Mouse (Mus musculus) Patski (cell line): ENCODE measurements around the gene Ube2e1. TPM values are rescaled to one million over a fixed set of nuclear protein-coding genes. Genes with fewer than 3 reads are reported as not detected.

Source experiments
- ATAC-seq: fragments of 100-300 bp; one replicate; pipeline ENCODE4 v1.8.0; 2021
- CTCF ChIA-PET: fragments of 350-600 bp; sonication (Branson Sonifier 250); formaldehyde crosslinking; loops from one replicate; lab custom pipeline; 2022; ENCODE audit warnings: inconsistent platforms; lab: Charles Lee
- POLR2A ChIA-PET: fragments of 350-600 bp; sonication (Branson Sonifier 250); formaldehyde crosslinking; loops from one replicate; lab custom pipeline; 2022; ENCODE audit warnings: antibody characterized with exemption, inconsistent platforms; lab: Charles Lee
- DNase-seq: peaks from one replicate; pipeline ENCODE4 v3.0.0-alpha.2; 2011; ENCODE audit warnings: low read depth, low spot score
- H3K27me3 ChIP-seq: fragments of 371-371 bp; one replicate; pipeline ENCODE4 v1.5.1; 2021
- CTCF ChIP-seq: fragments of 100-300 bp; IDR thresholded peaks from one replicate; pipeline ENCODE4 v1.5.1; 2021
- in situ Hi-C: fragments of 300-500 bp; cut with MboI; formaldehyde crosslinking; loops from 3 replicates; pipeline ENCODE4 v1.11.1; 2018; ENCODE audit warnings: low pct_unique_long_range_greater_than_20kb, mixed read lengths
- polyA plus RNA-seq: library from polyadenylated mRNA; unstranded; gene quantifications from one replicate; pipeline ENCODE4 v1.2.3, GENCODE M21; 2021

The Ube2e1 gene
- 124 TPM for polyA plus RNA-seq

GRCm38 (mm10) chr14:18331693-18332131 lies at the start of gene Ube2e1:
Gene Ube2e1 (minus strand): TSS chr14:18331859.
- H3K27me3 ChIP-seq, result no peaks in the 10 kb centered on the region
- ATAC-seq, result peak; percentile 93
- ChIA-PET CTCF (no interaction called here), POLR2A (no interaction called here)
- DNase-seq, result no peak
- no peak for TF ChIP-seq CTCF
- in situ Hi-C loops, result loop anchor here (5.0 kb wide), 1 partner anchor 49 kb away; no protein-coding TSS in a partner anchor

GRCm38 (mm10) chr14:18379841-18380240 lies 48.2 kb upstream of the Ube2e1 start:
- ChIA-PET POLR2A (no interaction called here), CTCF (no interaction called here)
- ATAC-seq (no peak), DNase-seq (no peak)
- no peak for TF ChIP-seq CTCF
- H3K27me3 ChIP-seq, result no peaks in the 10 kb centered on the region
- in situ Hi-C loops, result loop anchor here (25.0 kb wide), 1 partner anchor 632 kb away; no protein-coding TSS in a partner anchor

DNA sequence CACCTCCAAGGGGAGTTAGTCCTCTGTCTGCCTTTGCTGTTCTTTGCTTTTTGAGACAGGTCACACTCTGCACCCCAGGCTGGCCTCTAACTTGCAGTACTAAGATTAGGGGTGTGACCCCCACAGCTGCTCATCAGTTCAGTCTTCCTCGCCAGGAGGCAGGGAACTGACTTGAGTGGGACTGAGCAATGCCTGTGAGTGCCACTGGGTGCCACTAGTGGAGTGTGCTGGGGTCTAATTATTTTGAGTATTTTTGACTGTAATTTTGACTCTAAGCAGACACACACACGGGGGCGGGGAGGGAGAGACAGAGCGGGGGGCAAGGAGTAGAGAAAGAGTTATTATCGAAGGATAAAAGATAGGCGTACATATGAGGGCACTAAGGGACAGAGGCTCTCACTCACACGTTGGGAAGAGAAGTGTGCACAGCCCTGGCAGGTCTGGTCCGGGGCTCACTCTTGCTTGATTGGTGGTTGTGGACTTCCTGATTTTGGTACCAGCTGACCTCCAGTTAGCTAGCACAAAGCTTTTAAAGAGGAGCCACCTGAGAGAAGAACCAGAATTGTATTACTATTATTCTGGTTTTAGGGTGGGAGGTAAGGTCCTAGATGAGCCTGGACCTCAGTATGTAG lies 46.4 kb upstream of the Ube2e1 start:
- DNase-seq (no peak), ATAC-seq (no peak)
- CTCF ChIA-PET, result interaction anchor here (0.8 to 3.4 kb wide), 3 partner anchors 9 to 18 kb away, joined by 3 to 11 read pairs (median 4); no protein-coding TSS in a partner anchor
- in situ Hi-C loops, result loop anchor here (25.0 kb wide), 1 partner anchor 634 kb away; no protein-coding TSS in a partner anchor
- peak; percentile 53 for TF ChIP-seq CTCF
- POLR2A ChIA-PET, result no interaction called here
- no peaks in the 10 kb centered on the region for H3K27me3 ChIP-seq

DNA sequence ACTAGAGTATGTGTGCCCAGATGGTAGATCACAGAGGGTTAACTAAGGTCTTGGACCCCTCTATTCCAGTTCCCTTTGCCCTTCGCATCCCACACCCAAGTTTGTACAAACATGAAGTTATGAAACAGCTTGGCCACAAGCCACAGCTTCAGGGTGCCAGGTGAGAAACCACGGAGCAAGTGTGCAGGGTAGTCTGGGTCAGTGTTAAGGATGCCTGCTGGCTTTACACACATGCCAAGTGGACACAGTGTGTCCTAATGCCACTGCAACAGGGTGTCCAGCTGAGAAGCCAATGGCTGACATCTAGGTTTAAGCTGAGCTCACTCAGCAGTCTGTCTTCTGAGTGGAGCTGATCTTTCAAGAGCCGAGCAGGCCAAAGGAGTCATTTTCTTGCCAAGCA lies 44.5 kb upstream of the Ube2e1 start:
- no peak for DNase-seq
- H3K27me3 ChIP-seq, result no peaks in the 10 kb centered on the region
- ATAC-seq, result no peak
- in situ Hi-C loops, result loop anchor here (25.0 kb wide), 1 partner anchor 636 kb away; no protein-coding TSS in a partner anchor
- ChIA-PET POLR2A (no interaction called here), CTCF (interaction anchor here (1.0 to 3.4 kb wide), 2 partner anchors 9 to 12 kb away, joined by 3 to 11 read pairs; no protein-coding TSS in a partner anchor)
- no peak for TF ChIP-seq CTCF

DNA sequence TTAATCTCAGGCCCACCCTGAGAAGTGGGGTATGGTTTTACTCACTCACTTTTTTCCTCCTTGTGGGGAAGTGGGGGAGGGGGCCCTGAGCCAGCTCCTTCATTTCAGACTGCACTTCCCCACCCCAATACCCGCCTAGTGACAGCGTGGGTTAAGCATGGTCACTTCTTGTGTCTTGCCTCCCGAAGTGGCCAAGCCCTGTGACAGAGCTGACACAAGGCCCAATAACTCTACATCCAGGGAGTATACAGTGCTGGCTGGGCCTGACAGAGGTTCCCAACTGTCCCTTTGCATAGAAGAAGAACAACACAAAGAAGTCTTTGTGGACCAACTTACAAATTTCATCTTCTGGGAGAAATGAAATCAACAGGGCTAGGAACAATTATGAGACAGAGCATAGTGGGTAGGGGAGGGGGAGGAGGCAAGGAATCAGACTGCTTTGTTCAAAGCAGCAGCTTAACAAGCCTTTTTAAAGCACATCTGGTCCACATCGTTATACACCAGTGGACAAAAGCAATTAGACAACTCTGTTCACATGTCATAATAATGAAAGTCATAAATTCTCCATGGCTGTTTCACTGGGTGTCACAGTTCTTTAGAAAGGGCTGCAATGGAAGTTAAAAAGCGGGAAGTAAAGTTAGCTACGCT lies 42.2 kb upstream of the Ube2e1 start:
- CTCF ChIA-PET, result interaction anchor here (1.0 kb wide), 1 partner anchor 17 kb away, joined by 3 read pairs; no protein-coding TSS in a partner anchor
- H3K27me3 ChIP-seq, result no peaks in the 10 kb centered on the region
- in situ Hi-C loops, result no loop called here
- DNase-seq (no peak), ATAC-seq (no peak)
- no peak for TF ChIP-seq CTCF
- POLR2A ChIA-PET, result no interaction called here

GRCm38 (mm10) chr14:18372761-18373610 lies 41.3 kb upstream of the Ube2e1 start:
- ATAC-seq (no peak), DNase-seq (no peak)
- TF ChIP-seq CTCF, result no peak
- in situ Hi-C loops, result no loop called here
- ChIA-PET POLR2A (no interaction called here), CTCF (no interaction called here)
- H3K27me3 ChIP-seq, result no peaks in the 10 kb centered on the region

DNA sequence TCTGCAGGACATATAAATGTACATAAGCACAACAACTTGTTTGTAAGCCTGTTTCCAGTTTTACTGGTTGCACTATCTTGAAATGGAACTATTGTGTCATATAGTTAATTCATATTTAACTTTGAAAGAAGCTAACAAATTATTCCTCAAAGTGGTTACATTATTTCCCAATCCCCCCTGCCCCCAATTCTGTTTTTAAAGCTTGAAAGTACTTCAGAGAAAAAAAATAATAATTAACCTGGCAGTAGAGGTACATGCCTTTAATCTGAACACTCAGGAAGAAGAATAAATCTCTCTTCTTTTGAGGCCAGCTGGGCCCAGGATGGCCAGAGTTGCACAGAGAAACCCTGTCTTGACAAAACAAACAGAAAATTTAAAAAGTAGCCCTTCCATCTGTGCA lies 37.4 kb upstream of the Ube2e1 start:
- POLR2A ChIA-PET, result interaction anchor here (1.0 kb wide), 1 partner anchor 11 kb away, joined by 5 read pairs; no protein-coding TSS in a partner anchor
- ATAC-seq (no peak), DNase-seq (no peak)
- CTCF ChIA-PET, result interaction anchor here (1.3 kb wide), 1 partner anchor 12 kb away, joined by 3 read pairs; no protein-coding TSS in a partner anchor
- H3K27me3 ChIP-seq, result no peaks in the 10 kb centered on the region
- in situ Hi-C loops, result no loop called here
- TF ChIP-seq CTCF, result no peak

DNA sequence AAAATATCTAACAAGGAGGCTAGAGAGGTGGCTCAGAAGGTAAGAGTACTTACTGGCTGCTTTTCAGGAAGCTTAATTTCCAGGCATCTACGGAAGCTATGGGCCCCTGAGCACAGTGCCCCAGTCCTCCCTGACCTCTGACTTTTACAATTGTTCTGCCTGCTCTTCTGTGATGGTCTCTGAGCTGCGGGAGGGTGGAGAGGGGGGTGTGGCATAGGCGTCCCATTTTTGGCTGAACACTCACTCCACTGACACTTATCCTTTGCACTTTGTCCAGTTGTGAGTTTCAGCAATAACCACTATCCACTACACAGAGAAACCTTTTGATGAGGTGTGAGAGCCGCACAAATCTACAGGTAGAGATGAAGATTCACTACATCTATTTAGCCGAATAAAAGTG lies 35.4 kb upstream of the Ube2e1 start:
- no peak for ATAC-seq

DNA sequence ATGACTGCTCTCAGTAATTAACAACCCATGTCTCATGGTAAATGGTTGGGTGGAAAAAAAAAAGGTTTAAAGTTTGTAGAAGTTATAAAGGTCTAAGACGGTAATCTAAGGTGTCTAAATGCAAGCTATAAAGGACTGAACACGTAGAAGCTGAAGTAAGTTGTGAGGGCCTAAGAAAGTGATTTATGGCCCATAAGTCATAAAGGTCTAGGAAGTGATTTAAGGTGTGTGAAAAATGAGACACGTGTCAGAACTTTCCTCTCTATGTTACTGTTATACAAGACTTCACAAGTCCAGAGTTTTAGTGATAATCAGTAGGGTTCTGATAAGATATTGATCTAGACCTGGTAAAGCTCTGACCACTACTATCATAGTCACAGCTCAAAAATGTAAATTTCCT lies 32.7 kb upstream of the Ube2e1 start:
- DNase-seq, result no peak
- H3K27me3 ChIP-seq, result no peaks in the 10 kb centered on the region
- ChIA-PET POLR2A (no interaction called here), CTCF (no interaction called here)
- in situ Hi-C loops, result no loop called here
- no peak for TF ChIP-seq CTCF
- ATAC-seq, result no peak

More for the DNA sequence above, 35.4 kb upstream of the Ube2e1 start:
- no peak for TF ChIP-seq CTCF
- no peak for DNase-seq
- in situ Hi-C loops, result no loop called here
- ChIA-PET CTCF (interaction anchor here (2.6 kb wide), 1 partner anchor 10 kb away, joined by 11 read pairs; no protein-coding TSS in a partner anchor), POLR2A (no interaction called here)
- H3K27me3 ChIP-seq, result no peaks in the 10 kb centered on the region

GRCm38 (mm10) chr14:18356442-18356841 lies 24.8 kb upstream of the Ube2e1 start:
- in situ Hi-C loops, result no loop called here
- no peaks in the 10 kb centered on the region for H3K27me3 ChIP-seq
- ATAC-seq (no peak), DNase-seq (no peak)
- POLR2A ChIA-PET, result no interaction called here
- CTCF ChIA-PET, result interaction anchor here (0.8 to 1.5 kb wide), 2 partner anchors 12 to 18 kb away, joined by 3 read pairs; no protein-coding TSS in a partner anchor
- TF ChIP-seq CTCF, result no peak
